Mouse (Mus musculus) heart, postnatal 36 days (tissue): ENCODE results near the gene Tubb2b. TPM values are rescaled to one million over a fixed set of nuclear protein-coding genes. Genes with fewer than 3 reads are reported as not detected.

Experiments used
- DNase-seq, 2 experiments: peaks; one replicate each; pipeline ENCODE4 v3.0.0; 2021 to 2022
- intact Hi-C: fragments of 180-260 bp; cut with DNase I; formaldehyde crosslinking; loops from one replicate; pipeline ENCODE4 v1.15.1; 2025
- total RNA-seq, 2 experiments: library from RNA; stranded (reverse); gene quantifications; 2 replicates each; pipeline ENCODE4 v1.2.3; 2021

Gene Tubb2b
- total RNA-seq, 2 experiments from 2014 or later = 4.4 to 5.6 TPM

- intact Hi-C loops = loop anchor here (1.0 to 2.0 kb wide), 3 partner anchors 52 to 76 kb away; partner anchors contain the start of gene Tubb2b
- no peak for DNase-seq
Observed at GRCm38 (mm10) chr13:34078500-34079280, 51.6 kb downstream of the Tubb2b start.

GRCm38 (mm10) chr13:34077492-34078271, 52.6 kb downstream of the Tubb2b start, which contains the start of gene Tubb2a:
Gene Tubb2a, minus strand, starts transcription at chr13:34078007.
- DNase-seq = peak; percentile 97 to 98
- intact Hi-C loops = loop anchor here (1.0 to 2.0 kb wide), 4 partner anchors 31 to 77 kb away; partner anchors contain the start of gene Tubb2b

Other genes starting within 250 kb of the Tubb2b start
- not detected for gene Serpinb6c, start 224.8 kb downstream of the Tubb2b start, total RNA-seq
- 10 to 100 TPM; 38.3 to 38.5 TPM for gene Nqo2, start 165.8 kb downstream of the Tubb2b start, total RNA-seq
- 1 to 10 TPM; 8.2 to 9.6 TPM for gene Ripk1, start 128.1 kb downstream of the Tubb2b start, total RNA-seq
- 100 to 1,000 TPM; 106 to 112 TPM for gene Serpinb6a, start 127.7 kb downstream of the Tubb2b start, total RNA-seq
- 10 to 100 TPM; 35.5 to 42.1 TPM for gene Bphl, start 92.9 kb downstream of the Tubb2b start, total RNA-seq
- 10 to 100 TPM; 41.2 to 43.8 TPM for gene Tubb2a, start 52.5 kb downstream of the Tubb2b start, total RNA-seq
- 10 to 100 TPM; 28.3 to 30.9 TPM for gene Psmg4, start 32.5 kb upstream of the Tubb2b start, total RNA-seq
- gene Slc22a23, start 214.7 kb upstream of the Tubb2b start, total RNA-seq = 10 to 100 TPM in 1 of 2 experiments, 1 to 10 TPM in 1; 8.6 to 11.9 TPM